Mouse (Mus musculus) testis, adult 2 months (tissue): ENCODE results near the gene Rsl24d1.

Experiments used
- CTCF ChIP-seq: fragments of 200-500 bp; IDR thresholded peaks from 2 replicates; pipeline ENCODE4 v1.5.1; 2012; ENCODE audit warnings: low read depth, mild to moderate bottlenecking, inconsistent platforms, low read length, moderate library complexity; ENCODE audit not compliant: control insufficient read depth, insufficient read depth, insufficient replicate concordance
- POLR2A ChIP-seq: fragments of 200-500 bp; IDR thresholded peaks from 2 replicates; pipeline ENCODE4 v1.6.1; 2012; ENCODE audit warnings: low read depth, mild to moderate bottlenecking, inconsistent platforms, low read length, moderate library complexity; ENCODE audit not compliant: control insufficient read depth

GRCm38 (mm10) chr9:73079801-73080325 lies 33.4 kb upstream of the Rsl24d1 start:
- TF ChIP-seq CTCF (no peak), POLR2A (no peak)
